Mouse (Mus musculus) midbrain, embryonic 14.5 days (tissue): ENCODE data around the gene Fsd1l. TPM values are rescaled to one million over a fixed set of nuclear protein-coding genes. Genes with fewer than 3 reads are reported as not detected.

Source experiments
- ATAC-seq: fragments of 200-750 bp; cut with Nextera tagmentation; 2 replicates; pipeline ENCODE4 v1.8.0; 2017; ENCODE audit warnings: moderate number of reproducible peaks, moderate library complexity; ENCODE audit not compliant: low FRiP score, low TSS enrichment
- DNase-seq: peaks from one replicate; pipeline ENCODE4 v3.0.0-alpha.2; 2015
- H3K27ac ChIP-seq: fragments of 300-500 bp; sonication (generic); replicated peaks from 2 replicates; pipeline ENCODE4 v1.5.1; 2014; ENCODE audit warnings: mild to moderate bottlenecking, low read depth, low read length, moderate library complexity
- H3K27me3 ChIP-seq: fragments of 300-500 bp; sonication (generic); 2 replicates; pipeline ENCODE4 v1.6.1; 2014; ENCODE audit warnings: low read length, control low read depth, mixed read lengths; ENCODE audit not compliant: control insufficient read depth, insufficient read depth
- H3K36me3 ChIP-seq: fragments of 300-500 bp; sonication (generic); 2 replicates; pipeline ENCODE4 v1.6.1; 2014; ENCODE audit warnings: low read length, control low read depth; ENCODE audit not compliant: control insufficient read depth, insufficient read depth
- H3K4me1 ChIP-seq: fragments of 300-500 bp; sonication (generic); 2 replicates; pipeline ENCODE4 v1.6.1; 2014; ENCODE audit warnings: mild to moderate bottlenecking, antibody characterized with exemption, low read length, control low read depth; ENCODE audit not compliant: control insufficient read depth, insufficient read depth
- H3K4me2 ChIP-seq: fragments of 300-500 bp; sonication (generic); 2 replicates; pipeline ENCODE4 v1.6.1; 2014; ENCODE audit warnings: mild to moderate bottlenecking, low read length, moderate library complexity
- H3K4me3 ChIP-seq: fragments of 300-500 bp; sonication (generic); replicated peaks from 2 replicates; pipeline ENCODE4 v1.5.1; 2014; ENCODE audit warnings: low read depth, low read length
- H3K9ac ChIP-seq: fragments of 300-500 bp; sonication (generic); replicated peaks from 2 replicates; pipeline ENCODE4 v1.6.1; 2014; ENCODE audit warnings: mild to moderate bottlenecking, low read length, moderate library complexity
- H3K9me3 ChIP-seq: fragments of 300-500 bp; sonication (generic); 2 replicates; pipeline ENCODE4 v1.6.1; 2016; ENCODE audit warnings: low read length, control low read depth, mixed read lengths; ENCODE audit not compliant: control insufficient read depth
- WGBS: fragments of 180-500 bp; shearing (Covaris S2); extraction: QIAGEN DNeasy Blood & Tissue Kit; methylation state at CpG from one replicate; pipeline ENCODE4 v1.1.7; 2014; 5-methylcytosine and 5-hydroxymethylcytosine counted together
- polyA plus RNA-seq: library from polyadenylated mRNA; unstranded; fragments of >200 nt; fragmentation: Nextera tagmentation; extraction: Ambion mirVana; gene quantifications from 2 replicates; pipeline ENCODE4 v1.2.1, GENCODE M21; 2014

Fsd1l gene
- polyA plus RNA-seq, 1 experiment from 2014 or later = 37.0 TPM

DNA sequence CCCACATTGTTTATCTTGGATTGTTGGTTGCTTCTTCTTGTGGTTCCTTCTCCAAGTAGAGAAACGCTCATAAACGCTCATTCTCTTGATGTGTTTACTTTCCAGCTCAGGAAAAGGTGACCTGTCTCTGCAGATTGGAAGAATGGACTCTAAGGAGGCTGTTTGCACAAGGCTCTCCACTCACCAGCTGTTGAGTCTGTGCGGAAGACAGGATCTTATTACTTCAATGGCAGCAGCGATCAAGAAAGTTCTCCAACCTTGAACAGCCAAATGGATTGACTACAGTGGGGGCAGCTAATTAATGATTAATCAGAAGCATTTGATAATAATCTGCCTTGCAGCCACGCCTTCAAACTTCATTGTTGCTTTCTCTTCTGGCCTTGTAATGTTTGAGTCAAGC lies 9.8 kb upstream of the Fsd1l start:
- no peak overlapping the region for H3K27ac ChIP-seq
- 83% methylated on average over 5 of the region's 5 CpGs for WGBS

DNA sequence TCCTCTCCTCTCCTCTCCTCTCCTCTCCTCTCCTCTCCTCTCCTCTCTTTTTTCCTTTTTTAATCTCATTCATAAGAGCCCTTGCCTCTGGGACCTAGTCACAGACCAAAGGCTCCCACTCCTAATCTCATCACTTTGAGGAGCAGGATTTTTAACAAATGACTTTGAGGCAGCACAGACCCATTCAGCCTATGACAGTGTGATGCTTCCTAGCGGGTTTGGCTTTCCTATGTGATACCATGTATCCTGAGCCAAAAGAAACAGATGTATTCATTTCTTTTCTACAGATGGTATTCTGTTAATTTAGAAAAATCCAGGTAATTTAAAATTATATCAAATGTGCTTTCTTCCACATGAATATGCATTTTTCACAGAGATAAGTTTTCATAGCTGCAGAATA lies 7.6 kb upstream of the Fsd1l start:
- no peaks in the 10 kb centered on the region for H3K9me3 ChIP-seq
- ATAC-seq (no peak), DNase-seq (no peak)
- no peak overlapping the region for H3K27ac ChIP-seq
- H3K36me3 ChIP-seq = no peaks in the 10 kb centered on the region
- no peak overlapping the region for H3K4me2 ChIP-seq
- 89% methylated on average over 1 of the region's 1 CpGs for WGBS
- H3K4me3 ChIP-seq = no peak overlapping the region
- no peak overlapping the region for H3K9ac ChIP-seq
- H3K27me3 ChIP-seq = no peaks in the 10 kb centered on the region
- no peaks in the 10 kb centered on the region; the same call in 1 of the 2 replicates for H3K4me1 ChIP-seq

More for the DNA sequence above, 9.8 kb upstream of the Fsd1l start:
- Histone ChIP-seq H3K9me3 (no peaks in the 10 kb centered on the region), H3K4me2 (no peak overlapping the region), H3K4me3 (no peak overlapping the region), H3K36me3 (no peaks in the 10 kb centered on the region), H3K4me1 (no peaks in the 10 kb centered on the region; the same call in 1 of the 2 replicates), H3K9ac (no peak overlapping the region), H3K27me3 (no peaks in the 10 kb centered on the region)
- no peak for ATAC-seq
- no peak for DNase-seq

DNA sequence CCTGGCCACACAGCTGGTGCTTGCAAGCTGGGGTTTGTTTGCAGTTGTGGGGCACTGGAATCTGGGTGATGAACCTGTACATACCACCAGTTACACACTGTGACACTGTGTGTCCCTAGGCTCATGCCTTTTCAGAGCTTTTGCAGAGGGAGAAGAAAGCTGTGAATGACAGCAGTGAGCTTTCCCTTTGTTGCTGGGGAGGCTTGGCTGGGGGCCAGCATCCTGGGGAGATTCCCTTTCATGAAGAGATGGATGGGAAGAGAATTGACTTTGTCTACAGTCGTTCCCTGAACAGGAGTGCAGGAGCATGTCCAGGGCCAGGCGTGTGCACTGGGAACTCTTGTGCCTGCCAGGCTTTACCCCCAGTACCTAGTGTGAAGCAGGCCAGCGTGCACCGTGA lies 6.5 kb upstream of the Fsd1l start:
- Histone ChIP-seq H3K36me3 (no peaks in the 10 kb centered on the region), H3K27me3 (no peaks in the 10 kb centered on the region), H3K4me1 (no peaks in the 10 kb centered on the region; the same call in 1 of the 2 replicates), H3K9me3 (no peaks in the 10 kb centered on the region), H3K4me3 (no peak overlapping the region), H3K4me2 (no peak overlapping the region), H3K9ac (no peak overlapping the region), H3K27ac (no peak overlapping the region)
- 20% methylated on average over 4 of the region's 4 CpGs for WGBS
- ATAC-seq (peak; percentile 56; the same call in 1 of the 2 replicates), DNase-seq (peak; percentile 70)

DNA sequence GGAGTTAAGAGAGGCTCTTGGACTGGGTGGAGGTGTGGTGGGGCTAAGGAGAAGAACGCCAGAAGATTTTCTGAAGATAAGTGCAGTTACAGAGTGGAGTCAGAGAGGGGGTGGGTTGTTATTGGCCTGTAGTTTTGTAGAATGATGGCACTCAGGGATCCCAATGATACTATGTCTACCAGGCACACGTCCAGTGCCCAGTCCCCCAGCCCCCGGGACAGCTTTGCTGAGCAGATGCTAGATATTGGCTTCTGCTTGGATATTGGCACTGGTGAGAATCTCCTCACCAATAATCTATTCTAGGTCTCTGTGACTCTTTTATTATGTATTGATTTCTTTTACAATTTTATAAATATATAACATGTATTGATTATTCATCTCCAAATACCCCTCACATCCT lies 6.0 kb upstream of the Fsd1l start:
- 71% methylated on average over 3 of the region's 3 CpGs for WGBS
- DNase-seq (no peak), ATAC-seq (no peak)
- Histone ChIP-seq H3K27ac (no peak overlapping the region), H3K27me3 (no peaks in the 10 kb centered on the region), H3K4me3 (no peak overlapping the region), H3K36me3 (no peaks in the 10 kb centered on the region), H3K4me1 (peaks cover 3% of the 10 kb centered on the region; the same call in 1 of the 2 replicates), H3K4me2 (no peak overlapping the region), H3K9ac (no peak overlapping the region), H3K9me3 (no peaks in the 10 kb centered on the region)

DNA sequence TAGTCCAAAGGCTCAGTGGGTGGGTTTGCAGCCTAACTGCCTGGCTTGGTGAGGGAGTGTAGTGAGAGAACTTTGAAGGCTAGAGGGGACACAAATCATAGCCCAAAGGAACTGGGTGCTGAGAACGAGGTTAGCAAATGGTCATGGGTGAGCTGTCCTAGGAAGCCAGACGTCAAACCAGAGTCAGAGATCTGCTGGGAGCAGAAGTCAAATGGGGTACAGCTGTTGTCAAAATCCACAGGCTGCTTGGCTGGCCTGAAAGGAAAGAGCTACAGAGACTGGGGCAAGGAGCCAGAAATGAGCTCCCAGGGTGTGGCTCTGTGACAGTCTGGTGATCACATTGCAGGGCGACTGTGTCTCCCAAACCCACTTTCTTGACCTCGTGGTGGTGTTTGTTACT lies 2.3 kb upstream of the Fsd1l start:
- ATAC-seq = no peak
- no peak overlapping the region for H3K27ac ChIP-seq
- no peaks in the 10 kb centered on the region for H3K36me3 ChIP-seq
- no peak overlapping the region for H3K9ac ChIP-seq
- 73% methylated on average over 4 of the region's 4 CpGs for WGBS
- no peaks in the 10 kb centered on the region for H3K9me3 ChIP-seq
- peaks cover 28% of the 10 kb centered on the region for H3K4me1 ChIP-seq
- no peak for DNase-seq
- no peak overlapping the region for H3K4me2 ChIP-seq
- no peak overlapping the region for H3K4me3 ChIP-seq
- no peaks in the 10 kb centered on the region for H3K27me3 ChIP-seq

DNA sequence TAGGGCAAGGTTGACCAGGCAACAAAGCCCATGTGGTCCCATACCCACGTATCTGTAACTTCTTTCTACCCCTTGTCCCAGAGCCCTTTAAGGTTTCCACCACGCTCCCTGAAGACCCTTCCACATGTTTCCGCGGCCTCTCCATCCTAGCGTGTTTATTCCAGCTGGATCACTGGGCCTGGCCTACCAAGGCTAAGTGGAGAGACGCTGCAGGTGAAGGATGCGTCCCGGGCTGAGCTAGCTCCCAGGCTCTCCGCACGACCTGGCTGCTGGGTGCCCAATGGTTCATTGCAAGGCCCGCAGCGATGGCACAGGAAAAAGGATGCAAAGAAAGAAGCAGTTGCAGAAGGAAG lies 332 bp upstream of the Fsd1l start:
- Histone ChIP-seq H3K27me3 (no peaks in the 10 kb centered on the region), H3K4me1 (peaks cover 43% of the 10 kb centered on the region), H3K27ac (peak overlapping the region; percentile 94), H3K36me3 (no peaks in the 10 kb centered on the region), H3K4me2 (peak overlapping the region; percentile 84), H3K9ac (peak overlapping the region; percentile 90), H3K4me3 (peak overlapping the region; percentile 84), H3K9me3 (no peaks in the 10 kb centered on the region)
- no peak for DNase-seq
- ATAC-seq = peak; percentile 64
- whole genome bisulfite sequencing = 2% methylated on average over 12 of the region's 12 CpGs

DNA sequence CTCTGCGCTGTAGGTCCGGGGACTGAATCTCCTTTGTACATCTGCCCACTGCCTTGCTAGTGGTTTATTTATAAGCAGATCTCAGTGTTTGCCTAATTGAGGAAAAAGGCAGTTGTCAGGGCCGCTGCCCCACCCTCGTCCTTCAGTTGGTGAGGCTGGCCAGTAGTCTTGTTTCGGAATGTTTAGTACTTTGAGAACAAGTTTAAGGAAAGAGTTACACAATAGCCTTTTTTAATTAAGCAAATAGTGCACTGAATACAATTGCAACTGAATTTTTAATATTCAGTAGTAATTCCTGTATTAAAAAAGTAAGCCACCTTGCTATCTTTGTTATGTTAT lies 709 bp downstream of the Fsd1l start:
- no peaks in the 10 kb centered on the region for H3K27me3 ChIP-seq
- WGBS = under 1% methylated on average over 5 of the region's 5 CpGs
- ATAC-seq (no peak), DNase-seq (no peak)
- no peaks in the 10 kb centered on the region for H3K9me3 ChIP-seq
- peak overlapping the region; percentile 84 for H3K4me2 ChIP-seq
- H3K36me3 ChIP-seq = no peaks in the 10 kb centered on the region
- peak overlapping the region; percentile 84 for H3K4me3 ChIP-seq
- peaks cover 53% of the 10 kb centered on the region for H3K4me1 ChIP-seq
- H3K27ac ChIP-seq = peak overlapping the region; percentile 94
- peak overlapping the region; percentile 90 for H3K9ac ChIP-seq

DNA sequence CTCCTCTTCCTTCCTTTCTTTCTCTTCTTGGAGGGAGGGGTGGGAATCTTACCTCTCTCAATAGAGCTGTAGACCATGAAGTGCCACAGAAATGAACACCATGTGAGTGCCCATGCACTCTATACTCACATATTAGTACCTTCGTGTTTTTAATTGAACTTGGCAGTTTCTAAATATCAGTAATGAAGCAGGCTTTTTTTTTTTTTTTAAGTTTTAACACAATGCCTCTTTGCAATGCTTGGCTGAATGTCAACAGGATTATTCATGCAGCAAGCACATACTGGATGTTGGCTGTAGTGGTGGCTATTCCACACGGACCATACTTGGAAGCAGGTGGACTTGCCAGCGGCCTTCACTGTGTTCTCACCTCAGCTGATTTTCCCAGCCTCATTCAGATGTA lies 4.1 kb downstream of the Fsd1l start:
- H3K4me1 ChIP-seq = peaks cover 65% of the 10 kb centered on the region
- no peaks in the 10 kb centered on the region for H3K27me3 ChIP-seq
- H3K36me3 ChIP-seq = no peaks in the 10 kb centered on the region
- no peak overlapping the region for H3K9ac ChIP-seq
- no peaks in the 10 kb centered on the region for H3K9me3 ChIP-seq
- no peak overlapping the region for H3K4me3 ChIP-seq
- ATAC-seq = no peak
- H3K4me2 ChIP-seq = no peak overlapping the region
- WGBS = 55% methylated on average over 3 of the region's 3 CpGs
- DNase-seq = peak; percentile 14
- H3K27ac ChIP-seq = no peak overlapping the region

DNA sequence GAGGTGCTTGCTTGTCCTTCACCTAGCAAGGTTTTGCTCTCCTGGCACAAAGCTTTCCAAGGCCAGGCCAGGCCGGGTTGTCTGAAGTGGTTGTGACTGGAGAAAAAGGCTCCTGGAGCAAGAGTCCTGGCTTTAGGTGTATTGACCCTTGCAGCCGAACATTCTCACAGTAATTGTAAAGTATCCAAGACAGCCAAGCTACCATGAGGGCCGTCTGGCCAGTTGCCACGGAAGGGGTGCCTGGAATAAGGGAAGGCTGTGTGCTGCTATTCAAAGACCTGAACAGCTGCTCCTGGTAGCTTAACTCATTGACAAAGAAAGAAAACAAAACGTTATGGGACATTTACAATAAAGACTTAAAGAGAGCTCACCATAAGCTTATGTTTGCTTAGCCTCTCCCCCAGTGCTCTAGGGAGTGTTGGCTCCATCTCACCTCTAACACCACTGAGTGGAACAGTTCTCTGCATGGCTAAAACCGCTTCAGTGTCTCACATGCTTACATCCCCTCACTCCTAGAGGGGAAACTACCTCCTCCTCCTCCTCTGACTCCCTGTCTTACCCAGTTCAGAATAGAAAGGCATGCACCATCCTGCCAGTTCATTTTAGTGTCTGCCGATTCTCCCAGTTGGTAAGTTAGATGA lies 6.1 kb downstream of the Fsd1l start:
- H3K36me3 ChIP-seq = 0 out of 2 replicates have a peak, but pooled peaks cover 5% of the 10 kb centered on the region
- H3K9ac ChIP-seq = no peak overlapping the region
- no peak overlapping the region for H3K4me3 ChIP-seq
- 0 out of 2 replicates have a peak overlapping the region, but pooled peaks have one; percentile 21 for H3K27ac ChIP-seq
- H3K9me3 ChIP-seq = no peaks in the 10 kb centered on the region
- H3K4me2 ChIP-seq = no peak overlapping the region
- H3K27me3 ChIP-seq = no peaks in the 10 kb centered on the region
- ATAC-seq = peak; percentile 37; the same call in 1 of the 2 replicates
- 40% methylated on average over 7 of the region's 7 CpGs for WGBS
- H3K4me1 ChIP-seq = peaks cover 57% of the 10 kb centered on the region
- DNase-seq = peak; percentile 75
